In the genomic region with DNA sequence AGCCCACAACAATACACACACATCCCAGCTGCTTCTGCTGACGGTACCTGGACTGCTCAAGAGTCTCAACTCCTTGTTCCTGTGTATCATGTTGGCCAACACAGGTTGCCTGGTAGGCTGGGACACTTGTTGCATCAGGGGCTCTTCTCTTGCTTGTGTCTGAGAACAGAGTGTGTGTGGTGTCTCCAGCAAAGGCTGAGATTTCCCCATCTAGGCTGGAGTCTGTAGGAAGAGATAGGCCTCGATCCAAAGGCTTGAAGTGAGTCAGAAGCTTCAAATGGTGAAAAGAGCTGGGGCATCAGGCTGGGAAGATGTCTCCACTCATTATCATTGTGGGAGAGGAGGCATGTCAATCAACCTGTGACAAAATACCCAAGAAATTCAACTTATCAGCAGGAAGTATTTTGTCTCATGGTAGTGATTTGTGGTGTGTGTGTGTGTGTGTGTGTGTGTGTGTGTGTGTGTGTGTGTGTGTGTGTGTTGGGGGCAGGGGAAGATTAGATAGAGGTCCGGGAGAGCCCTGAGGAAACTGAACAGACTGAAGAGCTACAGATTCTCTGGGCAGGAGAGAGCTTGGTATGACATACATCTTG, we compare ENCODE assay signal across 25 mouse cellular contexts. TPM values are rescaled to one million over a fixed set of nuclear protein-coding genes. Genes with fewer than 3 reads are reported as not detected.
"Had no signal": no experiment of that assay in that cellular context is flagged by ENCODE, and none has a peak within 500 bp of the region (broad histone marks: within the 10 kb centered on the region; RNA-seq: fewer than 3 reads in every experiment).

No protein-coding gene starts in this region.

- H3K4me2 ChIP-seq: heart, embryonic 11.5 days; heart, embryonic 13.5 days; heart, embryonic 15.5 days; hindbrain, embryonic 13.5 days; hindbrain, embryonic 15.5 days; kidney, embryonic 15.5 days; limb, embryonic 13.5 days; limb, embryonic 15.5 days had no signal

- H3K27ac ChIP-seq: gastrocnemius, adult 2 months; heart, embryonic 13.5 days; heart, embryonic 15.5 days; hindbrain, embryonic 13.5 days; hindbrain, embryonic 15.5 days; hindbrain, postnatal 0 days; kidney, embryonic 15.5 days; kidney, postnatal 0 days; limb, embryonic 13.5 days; limb, embryonic 15.5 days had no signal

- H3K9me3 ChIP-seq: heart, embryonic 13.5 days; heart, embryonic 15.5 days; hindbrain, embryonic 13.5 days; hindbrain, embryonic 15.5 days; kidney, embryonic 15.5 days; limb, embryonic 13.5 days; limb, embryonic 15.5 days had no signal

- H3K27me3 ChIP-seq: heart, embryonic 13.5 days; heart, embryonic 15.5 days; hindbrain, embryonic 13.5 days; hindbrain, embryonic 15.5 days; kidney, embryonic 15.5 days; limb, embryonic 13.5 days; limb, embryonic 15.5 days had no signal

- H3K9ac ChIP-seq: heart, embryonic 13.5 days; heart, embryonic 15.5 days; hindbrain, embryonic 13.5 days; hindbrain, embryonic 15.5 days; kidney, embryonic 15.5 days; limb, embryonic 13.5 days; limb, embryonic 15.5 days had no signal

- DNase-seq: gastrocnemius, adult 2 months; gastrocnemius, postnatal 10 days; gastrocnemius, postnatal 25 days; heart, adult 18-20 months; heart, postnatal 14 days; heart, postnatal 36 days; kidney, adult 11 months; kidney, adult 2 months; kidney, adult 9 months; kidney, postnatal 14 days; kidney, postnatal 36 days; layer of hippocampus, adult 9-11 months; layer of hippocampus, postnatal 36 days; left cerebral cortex, postnatal 4 days had no signal

- H3K4me3 ChIP-seq: gastrocnemius, adult 2 months; heart, embryonic 13.5 days; heart, embryonic 15.5 days; hindbrain, embryonic 13.5 days; hindbrain, embryonic 15.5 days; kidney, embryonic 15.5 days; limb, embryonic 13.5 days; limb, embryonic 15.5 days had no signal

- ATAC-seq: hindbrain, postnatal 0 days; intestine, embryonic 16.5 days had no signal

- H3K4me1 ChIP-seq: hindbrain, embryonic 13.5 days; hindbrain, embryonic 15.5 days; kidney, embryonic 15.5 days; limb, embryonic 13.5 days; limb, embryonic 15.5 days had no signal

RNA-seq across cellular contexts. Expression of a gene that starts 34.7 kb away (rescaled TPM):
- polyA plus RNA-seq: heart, embryonic 11.5 days had no signal
